Mouse (Mus musculus) small intestine, adult 2 months (tissue): Measurements from ENCODE around the gene Cpxm1.

Experiments used
- CTCF ChIP-seq: fragments of 200-500 bp; IDR thresholded peaks from 2 replicates; pipeline ENCODE4 v1.5.1; 2012; ENCODE audit warnings: low read depth, mild to moderate bottlenecking, control low read depth, inconsistent platforms, low read length, moderate library complexity, mixed read lengths; ENCODE audit not compliant: insufficient replicate concordance, insufficient read length; ENCODE audit errors: extremely low read depth
- POLR2A ChIP-seq: fragments of 200-500 bp; IDR thresholded peaks from 2 replicates; pipeline ENCODE4 v1.6.1; 2012; ENCODE audit warnings: low read depth, mild to moderate bottlenecking, control low read depth, inconsistent platforms, low read length, moderate library complexity

GRCm38 (mm10) chr2:130425112-130425511 lies 27.7 kb upstream of the Cpxm1 start:
- TF ChIP-seq POLR2A (no peak), CTCF (no peak)
